Mouse (Mus musculus): ENCODE data around the gene Hnrnpk. TPM values are rescaled to one million over a fixed set of nuclear protein-coding genes. Genes with fewer than 3 reads are reported as not detected.

Hnrnpk gene
- polyA plus RNA-seq (2017; shearing (Covaris generic)), result 1,674 TPM

DNA sequence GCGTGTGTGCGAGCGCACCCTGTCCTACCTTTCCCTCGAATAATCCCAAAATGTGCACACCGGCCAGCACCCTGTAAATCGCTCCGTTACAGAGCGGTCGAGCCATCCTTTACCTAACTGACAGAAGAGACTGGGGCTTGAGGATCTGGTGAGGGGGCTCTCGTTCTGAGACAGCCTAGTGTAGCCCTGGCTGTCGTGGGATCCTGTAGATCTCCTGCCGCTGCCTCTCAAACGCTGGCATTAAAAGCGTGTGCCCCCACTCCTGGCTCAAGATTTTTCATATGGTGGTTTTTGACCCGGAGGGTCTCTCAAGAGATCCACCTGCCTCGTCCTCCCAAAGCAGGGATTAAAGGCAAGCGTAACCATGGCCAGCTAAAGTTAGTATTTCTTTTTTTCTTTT is at the start of gene Hnrnpk:
Hnrnpk (minus strand) TSS at position 101 of the 400 bp plus-strand sequence.

DNA sequence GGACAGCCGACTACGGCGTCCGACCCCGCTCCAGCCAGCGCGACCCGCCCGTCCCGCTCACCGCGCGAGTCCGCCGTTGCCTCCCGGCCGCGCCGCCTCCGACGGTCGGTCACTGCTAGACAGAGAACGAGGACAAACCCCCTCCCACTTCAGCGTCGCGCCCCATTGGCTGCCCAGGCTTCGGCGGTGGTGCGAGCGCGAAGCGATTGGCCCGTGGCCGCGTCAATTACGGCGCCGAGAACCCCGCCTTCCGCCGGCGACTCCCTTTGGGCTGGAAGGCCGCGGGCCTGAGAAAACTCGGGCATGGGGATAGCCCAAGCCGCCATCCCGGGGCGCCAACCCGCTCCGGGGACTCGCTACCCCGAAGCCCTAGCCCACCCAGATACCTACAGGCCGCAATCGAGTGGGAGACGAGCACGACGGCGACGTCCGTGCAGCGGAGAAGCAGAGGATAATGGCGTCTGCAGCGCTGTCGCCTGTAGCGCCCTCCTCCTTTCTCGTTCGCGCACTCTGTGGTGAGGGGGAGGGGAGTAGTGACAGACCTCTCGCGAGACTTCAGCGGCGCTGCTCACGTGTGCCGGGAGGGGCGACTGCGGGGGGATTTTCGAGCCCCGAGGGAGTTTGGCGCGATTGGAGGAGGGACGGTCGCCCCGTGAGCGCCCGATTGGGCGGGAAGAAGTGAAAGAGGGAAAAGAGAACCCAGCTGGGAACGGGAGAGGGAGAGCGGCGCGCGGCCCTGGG is 970 bp downstream of the Hnrnpk start, which contains the start of gene Rmi1:
Rmi1 (plus strand) TSS at position 246 of the 741 bp plus-strand sequence.

DNA sequence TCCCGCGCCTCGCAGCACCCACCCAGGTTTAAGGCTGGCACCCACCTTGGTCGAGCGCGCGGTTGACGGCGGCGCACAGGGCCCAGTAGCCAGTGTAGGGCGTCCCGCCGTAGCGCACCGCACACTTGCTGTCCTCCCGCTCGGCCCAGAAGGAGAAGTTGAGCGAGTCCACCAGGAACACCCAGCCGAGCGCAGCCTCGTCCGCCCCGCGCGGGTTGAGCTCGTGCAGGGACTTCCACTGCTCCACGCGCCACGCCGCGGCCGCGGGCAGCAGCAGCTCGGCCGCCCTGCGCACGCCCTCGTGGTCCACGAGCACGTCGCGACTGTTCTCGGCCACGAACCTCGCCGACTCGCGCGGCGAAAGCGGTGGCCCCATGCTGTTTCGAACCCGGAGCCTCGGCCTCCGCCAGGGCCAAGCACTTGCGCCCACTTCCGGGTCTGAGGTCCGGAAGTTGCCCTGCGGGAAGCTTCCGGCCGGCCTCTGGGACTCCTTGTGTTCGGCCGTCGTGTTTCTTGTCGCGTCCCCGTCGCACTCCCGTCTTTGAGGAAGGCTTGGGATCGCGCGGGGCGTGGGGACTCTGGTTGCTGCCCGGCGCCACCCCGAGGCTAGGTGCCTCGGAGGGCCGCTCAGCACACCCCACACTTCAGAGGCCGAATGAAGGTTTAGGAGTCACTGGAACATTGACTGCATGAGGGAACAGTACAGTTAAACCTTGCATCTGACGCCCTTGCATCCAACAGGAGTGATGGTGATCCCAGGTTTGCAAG is 18.2 kb downstream of the Hnrnpk start, which contains the start of gene 2210016F16Rik:
2210016F16Rik (minus strand) TSS at position 447 of the 768 bp plus-strand sequence.

DNA sequence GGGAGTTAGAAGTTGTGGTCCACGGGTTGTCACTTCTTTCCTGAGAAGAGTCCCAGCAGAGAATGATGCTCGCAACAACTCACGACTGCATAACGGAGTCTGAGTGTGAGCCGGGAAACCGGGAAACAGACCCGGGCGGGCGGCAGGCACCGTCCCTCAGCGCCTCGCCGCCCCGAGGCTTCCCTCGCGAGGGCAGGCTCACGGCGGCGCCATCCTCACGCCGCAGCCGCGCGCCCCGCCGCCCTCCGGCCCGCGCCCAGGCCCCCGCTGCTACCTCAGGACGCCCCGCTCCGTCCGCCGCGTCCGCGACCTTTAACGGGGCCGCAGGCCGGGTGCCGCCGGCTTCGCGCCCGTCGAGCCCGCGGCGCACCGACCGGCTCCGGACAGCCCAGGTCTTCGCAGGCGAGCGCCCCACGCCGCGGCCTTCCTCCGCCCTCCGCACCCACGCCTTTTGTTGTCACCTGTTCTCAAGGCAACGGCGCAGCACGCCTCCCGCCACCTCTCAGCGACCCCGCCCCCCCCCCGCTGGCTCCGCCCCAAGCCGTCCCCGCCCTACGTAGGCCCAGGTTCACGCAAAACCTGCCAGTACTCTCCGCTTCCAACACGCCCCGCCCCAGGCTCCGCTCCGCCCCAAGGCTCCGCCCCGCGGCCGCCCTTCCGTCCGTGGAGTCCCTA is 44.4 kb downstream of the Hnrnpk start, which contains the start of gene Kif27:
Kif27 (minus strand) TSS at position 494 of the 675 bp plus-strand sequence.

Other genes with a start within 250 kb of the Hnrnpk start
- 140 TPM for gene Idnk, start 245.7 kb downstream of the Hnrnpk start, polyA plus RNA-seq (2017; shearing (Covaris generic))
- gene Ubqln1, start 187.7 kb downstream of the Hnrnpk start, polyA plus RNA-seq (2017; shearing (Covaris generic)), result 138 TPM
- 1.3 TPM for gene Gkap1, start 127.6 kb downstream of the Hnrnpk start, polyA plus RNA-seq (2017; shearing (Covaris generic))
- 0.48 TPM for gene Kif27, start 44.2 kb downstream of the Hnrnpk start, polyA plus RNA-seq (2017; shearing (Covaris generic))
- 13.1 TPM for gene 2210016F16Rik, start 18.1 kb downstream of the Hnrnpk start, polyA plus RNA-seq (2017; shearing (Covaris generic))
- gene Rmi1, start 1.1 kb downstream of the Hnrnpk start, polyA plus RNA-seq (2017; shearing (Covaris generic)), result 35.0 TPM
- gene Slc28a3, start 207.5 kb upstream of the Hnrnpk start, polyA plus RNA-seq (2017; shearing (Covaris generic)), result 0.50 TPM

Data from effector memory CD4-positive, alpha-beta T cell, adult 7 months (primary cell).